Mouse (Mus musculus) forebrain, embryonic 16.5 days (tissue): Measurements from ENCODE around the gene Col3a1. TPM values are rescaled to one million over a fixed set of nuclear protein-coding genes. Genes with fewer than 3 reads are reported as not detected.

ENCODE experiments used
- ATAC-seq: fragments of 200-750 bp; cut with Nextera tagmentation; 2 replicates; pipeline ENCODE4 v1.8.0; 2017; ENCODE audit warnings: mild to moderate bottlenecking, moderate library complexity
- H3K27ac ChIP-seq: fragments of 300-500 bp; sonication (generic); 2 replicates; pipeline ENCODE4 v1.5.1; 2014; ENCODE audit warnings: low read length, control low read depth
- H3K27me3 ChIP-seq: fragments of 300-500 bp; sonication (generic); replicated peaks from 2 replicates; pipeline ENCODE4 v1.6.1; 2014; ENCODE audit warnings: low read length; ENCODE audit not compliant: control insufficient read depth, insufficient read depth
- H3K36me3 ChIP-seq: fragments of 300-500 bp; sonication (generic); 2 replicates; pipeline ENCODE4 v1.6.1; 2014; ENCODE audit not compliant: control insufficient read depth, insufficient read depth
- H3K4me1 ChIP-seq: fragments of 300-500 bp; sonication (generic); replicated peaks from 2 replicates; pipeline ENCODE4 v1.6.1; 2014; ENCODE audit warnings: low read length; ENCODE audit not compliant: control insufficient read depth, insufficient read depth
- H3K4me2 ChIP-seq: fragments of 300-500 bp; sonication (generic); 2 replicates; pipeline ENCODE4 v1.6.1; 2014; ENCODE audit warnings: mild to moderate bottlenecking, low read length, control low read depth
- H3K4me3 ChIP-seq: fragments of 300-500 bp; sonication (generic); replicated peaks from 2 replicates; pipeline ENCODE4 v1.5.1; 2014; ENCODE audit warnings: mild to moderate bottlenecking, low read length, control low read depth
- H3K9ac ChIP-seq: fragments of 300-500 bp; sonication (generic); replicated peaks from 2 replicates; pipeline ENCODE4 v1.6.1; 2014; ENCODE audit warnings: low read depth, low read length, control low read depth
- H3K9me3 ChIP-seq: fragments of 300-500 bp; sonication (generic); 2 replicates; pipeline ENCODE4 v1.6.1; 2016; ENCODE audit warnings: low read length; ENCODE audit not compliant: control insufficient read depth
- WGBS: fragments of 180-500 bp; shearing (Covaris S2); extraction: QIAGEN DNeasy Blood & Tissue Kit; methylation state at CpG from one replicate; pipeline ENCODE4 v1.1.7; 2014; 5-methylcytosine and 5-hydroxymethylcytosine counted together
- polyA plus RNA-seq: library from polyadenylated mRNA; unstranded; fragments of >200 nt; fragmentation: Nextera tagmentation; extraction: Ambion mirVana; gene quantifications from 2 replicates; pipeline ENCODE4 v1.2.1, GENCODE M21; 2015

Col3a1 gene
- polyA plus RNA-seq, 1 experiment from 2014 or later, result 86.5 TPM

DNA sequence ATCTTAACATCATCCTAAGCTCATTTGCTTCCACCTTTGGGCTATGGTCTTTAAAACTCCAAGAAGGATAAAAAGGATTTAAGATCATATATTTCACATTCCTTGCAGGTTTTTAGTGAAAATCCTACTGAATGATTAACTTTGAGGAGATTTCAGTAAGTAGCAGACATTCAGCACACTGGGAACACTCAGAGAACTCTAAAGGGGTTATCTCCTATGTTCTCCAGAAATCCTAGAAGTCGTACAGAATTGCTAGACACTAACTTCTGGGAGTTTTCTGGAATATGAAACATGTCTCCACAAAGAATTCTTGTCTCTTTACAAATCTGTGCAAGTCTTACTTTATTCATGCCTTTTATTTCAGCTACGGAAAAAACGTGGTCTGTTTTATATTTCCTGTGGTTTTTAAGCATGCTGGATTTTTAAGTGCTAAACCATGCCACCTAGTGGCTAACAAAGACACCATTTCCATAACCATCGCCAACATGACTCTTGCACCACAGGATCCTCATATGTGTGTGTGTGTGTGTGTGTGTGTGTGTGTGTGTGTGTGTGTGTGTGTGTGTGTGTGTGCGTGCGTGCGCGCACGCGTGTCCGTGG is 2.5 kb downstream of the Col3a1 start:
- no peaks in the 10 kb centered on the region for H3K4me1 ChIP-seq
- no peaks in the 10 kb centered on the region for H3K36me3 ChIP-seq
- H3K4me3 ChIP-seq, result no peak overlapping the region
- peak overlapping the region; percentile 29 for H3K4me2 ChIP-seq
- no peaks in the 10 kb centered on the region for H3K27me3 ChIP-seq
- H3K9ac ChIP-seq, result no peak overlapping the region
- H3K27ac ChIP-seq, result no peak overlapping the region
- WGBS, result 23% methylated on average over 8 of the region's 11 CpGs
- peak; percentile 84 for ATAC-seq
- no peaks in the 10 kb centered on the region for H3K9me3 ChIP-seq

DNA sequence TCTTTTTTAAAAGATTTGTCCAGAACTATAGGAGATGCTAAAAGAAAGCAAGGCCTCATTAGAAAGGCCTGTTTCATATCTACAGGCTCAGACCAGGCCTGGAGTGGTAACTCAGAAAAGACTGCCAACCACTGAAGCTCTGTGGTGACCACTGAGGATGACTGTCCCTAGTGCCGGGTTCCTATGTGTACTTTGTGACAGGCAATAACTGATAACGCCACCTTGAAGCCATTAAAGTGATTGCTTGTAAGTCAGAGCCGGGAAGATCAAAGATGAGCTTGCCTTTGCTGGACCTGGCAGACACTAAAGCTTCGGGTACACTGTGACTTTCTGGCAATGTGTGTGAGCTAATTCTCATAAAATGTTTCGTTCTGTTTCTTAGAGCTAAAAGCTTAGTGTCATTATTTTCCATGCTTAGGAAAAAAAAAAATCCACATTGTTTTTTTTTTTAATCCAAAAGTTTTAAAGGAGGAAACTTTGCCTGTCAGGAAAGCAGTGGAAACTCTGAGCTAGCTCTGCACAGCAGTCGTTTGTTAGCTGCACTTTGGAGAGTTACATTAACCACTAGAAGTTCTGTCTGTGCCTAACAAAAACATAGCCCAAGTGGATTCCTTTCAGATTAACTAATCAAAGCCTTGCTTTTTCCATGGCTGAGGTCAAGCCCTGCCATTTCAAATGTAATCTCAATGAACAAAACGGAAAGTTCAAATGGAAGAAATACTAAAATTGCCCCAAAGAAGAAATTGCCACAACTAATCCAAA is 4.6 kb downstream of the Col3a1 start:
- Histone ChIP-seq H3K27me3 (no peaks in the 10 kb centered on the region), H3K4me2 (no peak overlapping the region), H3K4me3 (no peak overlapping the region), H3K9ac (no peak overlapping the region), H3K27ac (no peak overlapping the region), H3K4me1 (no peaks in the 10 kb centered on the region), H3K36me3 (no peaks in the 10 kb centered on the region), H3K9me3 (no peaks in the 10 kb centered on the region)
- ATAC-seq, result no peak
- WGBS, result 51% methylated on average over 7 of the region's 7 CpGs

DNA sequence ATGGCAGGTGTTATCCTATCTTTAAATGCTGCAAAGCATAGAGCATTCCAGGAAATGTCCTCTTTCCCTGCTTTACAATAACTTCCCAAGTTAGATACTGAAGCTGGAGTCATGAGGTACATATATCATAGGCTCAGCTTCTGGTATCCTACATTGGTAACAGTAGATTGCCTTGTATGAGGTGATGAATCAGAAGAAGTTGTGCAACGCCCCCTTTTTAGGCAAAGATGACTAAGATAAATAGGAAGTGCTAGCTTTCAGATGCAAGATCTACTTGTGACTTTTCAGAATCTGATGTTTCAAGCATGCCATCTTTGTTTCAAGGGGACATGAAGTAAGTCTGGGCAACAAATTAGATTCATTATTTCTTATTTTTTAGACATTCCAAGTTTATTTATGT is 6.9 kb downstream of the Col3a1 start:
- 88% methylated on average over 1 of the region's 1 CpGs for WGBS
- Histone ChIP-seq H3K27me3 (no peaks in the 10 kb centered on the region), H3K4me3 (no peak overlapping the region), H3K4me2 (no peak overlapping the region), H3K9ac (no peak overlapping the region), H3K27ac (no peak overlapping the region), H3K36me3 (no peaks in the 10 kb centered on the region), H3K4me1 (no peaks in the 10 kb centered on the region), H3K9me3 (no peaks in the 10 kb centered on the region)
- no peak for ATAC-seq

- Histone ChIP-seq H3K4me2 (no peak overlapping the region), H3K36me3 (no peaks in the 10 kb centered on the region), H3K27ac (no peak overlapping the region), H3K9me3 (no peaks in the 10 kb centered on the region), H3K4me1 (no peaks in the 10 kb centered on the region), H3K4me3 (no peak overlapping the region), H3K27me3 (no peaks in the 10 kb centered on the region), H3K9ac (no peak overlapping the region)
- no peak for ATAC-seq
Observed at GRCm38 (mm10) chr1:45320861-45321260, 9.5 kb downstream of the Col3a1 start.

GRCm38 (mm10) chr1:45329149-45329548 is 17.8 kb downstream of the Col3a1 start:
- Histone ChIP-seq H3K27ac (no peak overlapping the region), H3K4me1 (no peaks in the 10 kb centered on the region), H3K27me3 (no peaks in the 10 kb centered on the region), H3K4me3 (no peak overlapping the region), H3K36me3 (no peaks in the 10 kb centered on the region), H3K4me2 (no peak overlapping the region), H3K9ac (no peak overlapping the region), H3K9me3 (no peaks in the 10 kb centered on the region)
- 91% methylated on average over 1 of the region's 1 CpGs for WGBS
- ATAC-seq, result no peak

DNA sequence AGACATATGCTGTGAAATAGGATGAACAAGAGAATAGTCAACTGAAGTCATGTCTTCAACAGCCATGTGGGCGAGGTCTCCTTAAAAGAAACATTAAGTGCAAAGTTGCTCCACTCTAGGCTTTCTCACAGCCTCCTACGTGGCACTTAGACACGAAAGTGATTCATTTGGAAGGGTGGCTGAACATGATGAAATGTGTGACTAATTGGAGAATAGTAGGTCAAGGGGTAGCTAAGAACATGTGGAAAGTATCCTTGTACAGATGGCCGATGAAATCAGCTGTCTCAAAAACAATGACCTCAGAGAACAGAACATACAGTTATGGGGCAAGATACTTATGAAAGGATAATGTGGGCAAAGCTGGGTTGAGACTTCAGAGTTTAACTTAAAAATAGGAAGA is 44.6 kb downstream of the Col3a1 start:
- no peak for ATAC-seq
- Histone ChIP-seq H3K27me3 (no peaks in the 10 kb centered on the region), H3K27ac (no peak overlapping the region), H3K9ac (no peak overlapping the region), H3K4me1 (no peaks in the 10 kb centered on the region), H3K9me3 (no peaks in the 10 kb centered on the region), H3K36me3 (no peaks in the 10 kb centered on the region), H3K4me2 (no peak overlapping the region), H3K4me3 (no peak overlapping the region)
- 83% methylated on average over 4 of the region's 4 CpGs for WGBS

DNA sequence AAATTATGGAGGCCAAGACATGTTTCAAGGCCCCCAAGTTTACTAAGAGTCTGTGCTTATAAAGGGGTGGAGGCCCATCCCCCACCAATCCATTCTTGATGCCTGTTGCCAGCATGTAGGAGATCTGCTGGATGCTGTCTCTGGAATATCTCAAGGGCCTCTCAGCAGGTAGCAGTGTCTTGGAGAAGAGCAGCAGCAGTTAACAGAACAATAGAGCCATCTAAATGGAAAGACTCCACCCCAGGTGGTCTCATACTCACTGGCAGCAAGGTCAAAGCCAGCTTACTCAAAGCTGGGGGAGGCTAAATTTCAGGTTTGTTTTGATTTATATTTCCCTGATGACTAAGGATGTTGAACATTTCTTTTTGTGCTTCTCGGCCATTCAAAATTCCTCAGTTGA is 46.7 kb downstream of the Col3a1 start:
- H3K9me3 ChIP-seq, result no peaks in the 10 kb centered on the region
- H3K27ac ChIP-seq, result no peak overlapping the region
- WGBS, result 68% methylated on average over 1 of the region's 1 CpGs
- no peaks in the 10 kb centered on the region for H3K4me1 ChIP-seq
- H3K4me3 ChIP-seq, result no peak overlapping the region
- H3K36me3 ChIP-seq, result no peaks in the 10 kb centered on the region
- no peak overlapping the region for H3K9ac ChIP-seq
- no peak overlapping the region for H3K4me2 ChIP-seq
- ATAC-seq, result no peak
- H3K27me3 ChIP-seq, result no peaks in the 10 kb centered on the region

GRCm38 (mm10) chr1:45359147-45359546 is 47.8 kb downstream of the Col3a1 start:
- Histone ChIP-seq H3K27me3 (no peaks in the 10 kb centered on the region), H3K4me2 (no peak overlapping the region), H3K4me3 (no peak overlapping the region), H3K27ac (no peak overlapping the region), H3K9me3 (no peaks in the 10 kb centered on the region), H3K4me1 (no peaks in the 10 kb centered on the region), H3K9ac (no peak overlapping the region), H3K36me3 (no peaks in the 10 kb centered on the region)
- WGBS, result 81% methylated on average over 2 of the region's 2 CpGs
- ATAC-seq, result no peak

DNA sequence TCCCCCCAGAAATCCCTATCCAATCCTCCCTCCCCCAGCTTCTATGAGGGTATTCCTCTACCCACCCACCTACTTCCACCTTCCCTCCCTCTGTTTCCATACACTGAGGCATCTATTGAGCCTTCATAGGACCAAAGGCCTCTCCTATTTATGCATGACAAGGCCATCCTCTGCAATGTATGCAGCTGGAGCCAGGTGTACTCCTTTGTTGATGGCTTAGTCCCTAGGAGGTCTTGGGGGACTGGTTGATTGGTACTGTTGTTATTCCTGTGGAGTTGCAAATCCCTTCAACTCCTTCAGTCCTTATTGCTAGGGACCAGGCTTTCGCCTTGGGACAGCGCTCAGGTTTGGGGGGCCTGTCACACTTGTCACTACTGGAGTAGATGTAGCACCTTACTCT is 48.3 kb downstream of the Col3a1 start:
- no peak for ATAC-seq
- no peak overlapping the region for H3K9ac ChIP-seq
- no peak overlapping the region for H3K4me3 ChIP-seq
- H3K27ac ChIP-seq, result no peak overlapping the region
- no peak overlapping the region for H3K4me2 ChIP-seq
- H3K27me3 ChIP-seq, result no peaks in the 10 kb centered on the region
- no peaks in the 10 kb centered on the region for H3K9me3 ChIP-seq
- no peaks in the 10 kb centered on the region for H3K36me3 ChIP-seq
- 73% methylated on average over 2 of the region's 2 CpGs for WGBS
- H3K4me1 ChIP-seq, result no peaks in the 10 kb centered on the region
